Mouse (Mus musculus): Measurements from ENCODE around the gene Hs3st2. TPM values are rescaled to one million over a fixed set of nuclear protein-coding genes. Genes with fewer than 3 reads are reported as not detected.
"Not testable (repeated sequence)": the region's sequence is repeated elsewhere in the genome, so short reads cannot be mapped to it uniquely, and the experiment has no call there.

Gene Hs3st2
- polyA plus RNA-seq (2016; fragmentation: Nextera tagmentation; extraction: Ambion mirVana): 6.3 and 6.5 TPM in 2 replicates

GRCm38 (mm10) chr7:121391225-121391983 lies at the start of gene Hs3st2:
TSS of gene Hs3st2 (plus strand) at chr7:121391859.
- Histone ChIP-seq H3K4me2 (replicated peaks) (peak within 1 kb of the TSS; percentile 67), H3K27ac (no peak within 1 kb of the TSS), H3K27me3 (replicated peaks) (peaks cover 48% of the 10 kb centered on the region), H3K36me3 (no peaks in the 10 kb centered on the region), H3K9ac (peak within 1 kb of the TSS; percentile 26; the same call in 1 of the 2 replicates), H3K4me3 (peak within 1 kb of the TSS; percentile 36), H3K4me1 (peaks cover 17% of the 10 kb centered on the region; the same call in 1 of the 2 replicates), H3K9me3 (no peaks in the 10 kb centered on the region)
- peak; percentile 57 for ATAC-seq (ENCODE audit: low FRiP score, low read depth)
- 3% methylated on average over 22 of the region's 22 CpGs for WGBS

- no peak for ATAC-seq (ENCODE audit: low FRiP score, low read depth)
- Histone ChIP-seq H3K27me3 (replicated peaks) (no peaks in the 10 kb centered on the region), H3K36me3 (no peaks in the 10 kb centered on the region), H3K4me2 (replicated peaks) (no peak overlapping the region), H3K4me3 (no peak overlapping the region), H3K9ac (no peak overlapping the region), H3K9me3 (no peaks in the 10 kb centered on the region), H3K27ac (no peak overlapping the region), H3K4me1 (no peaks in the 10 kb centered on the region)
- 79% methylated on average over 3 of the region's 3 CpGs for WGBS
Measured at GRCm38 (mm10) chr7:121348284-121348963, 43.2 kb upstream of the Hs3st2 start.

- H3K9ac ChIP-seq: no peak overlapping the region
- 89% methylated on average over 2 of the region's 2 CpGs for WGBS
- no peak overlapping the region for H3K4me2 ChIP-seq (replicated peaks)
- H3K4me1 ChIP-seq: no peaks in the 10 kb centered on the region
- no peak overlapping the region for H3K27ac ChIP-seq
- no peaks in the 10 kb centered on the region for H3K36me3 ChIP-seq
- no peaks in the 10 kb centered on the region for H3K27me3 ChIP-seq (replicated peaks)
- H3K9me3 ChIP-seq: no peaks in the 10 kb centered on the region
- ATAC-seq (ENCODE audit: low FRiP score, low read depth): no peak
- H3K4me3 ChIP-seq: no peak overlapping the region
Measured at GRCm38 (mm10) chr7:121351688-121352087, 40.0 kb upstream of the Hs3st2 start.

GRCm38 (mm10) chr7:121361448-121361847 lies 30.2 kb upstream of the Hs3st2 start:
- H3K9ac ChIP-seq; ATAC-seq (ENCODE audit: low FRiP score, low read depth); H3K27me3 ChIP-seq (replicated peaks); H3K36me3 ChIP-seq; H3K4me2 ChIP-seq (replicated peaks); H3K9me3 ChIP-seq; H3K27ac ChIP-seq; H3K4me3 ChIP-seq; H3K4me1 ChIP-seq: not testable (repeated sequence)
- 89% methylated on average over 6 of the region's 6 CpGs for WGBS

DNA sequence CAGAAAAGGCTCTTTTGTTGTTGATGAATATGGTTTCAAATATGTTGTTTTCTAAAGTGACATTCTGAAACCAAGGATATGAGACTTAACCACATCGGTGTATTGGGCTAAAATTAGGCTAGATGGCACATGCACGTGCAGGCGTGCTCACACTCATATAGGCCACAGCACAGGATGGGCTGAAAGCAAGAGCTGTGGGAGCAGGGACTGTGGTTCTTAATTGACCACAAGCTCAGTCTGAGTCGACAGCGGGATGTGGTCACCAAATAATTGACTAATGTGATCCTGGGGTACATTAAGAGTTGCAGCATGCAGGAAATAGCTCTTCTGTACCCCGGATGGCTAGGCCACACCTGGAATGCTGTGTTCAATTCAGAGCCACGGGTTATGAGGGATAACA lies 26.1 kb upstream of the Hs3st2 start:
- Histone ChIP-seq H3K4me1 (no peaks in the 10 kb centered on the region), H3K27me3 (replicated peaks) (no peaks in the 10 kb centered on the region), H3K4me3 (no peak overlapping the region), H3K9ac (no peak overlapping the region), H3K36me3 (no peaks in the 10 kb centered on the region), H3K9me3 (no peaks in the 10 kb centered on the region), H3K27ac (no peak overlapping the region), H3K4me2 (replicated peaks) (no peak overlapping the region)
- WGBS: 89% methylated on average over 7 of the region's 7 CpGs
- no peak for ATAC-seq (ENCODE audit: low FRiP score, low read depth)

DNA sequence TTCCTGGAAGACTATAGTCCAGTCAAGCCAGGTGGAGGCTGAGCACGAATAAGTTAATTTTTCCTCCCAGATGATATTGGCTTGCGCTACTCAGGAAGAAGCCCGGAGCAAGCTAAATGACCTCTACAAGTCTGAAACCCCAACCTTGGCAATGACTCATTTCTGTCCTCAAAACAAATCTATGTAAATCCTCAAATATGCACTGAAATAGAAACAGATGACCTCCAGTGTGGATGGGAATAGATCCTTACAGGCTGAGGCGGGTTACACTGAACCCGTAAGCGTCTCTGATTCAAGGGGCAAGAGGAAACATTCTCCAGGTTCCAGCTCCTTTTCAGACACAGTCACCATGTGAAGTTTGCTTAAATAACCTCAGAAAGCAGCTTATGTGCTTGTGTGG lies 24.5 kb upstream of the Hs3st2 start:
- H3K36me3 ChIP-seq: no peaks in the 10 kb centered on the region
- H3K27me3 ChIP-seq (replicated peaks): no peaks in the 10 kb centered on the region
- WGBS: 93% methylated on average over 6 of the region's 6 CpGs
- no peaks in the 10 kb centered on the region for H3K4me1 ChIP-seq
- no peaks in the 10 kb centered on the region for H3K9me3 ChIP-seq
- ATAC-seq (ENCODE audit: low FRiP score, low read depth): no peak
- no peak overlapping the region for H3K9ac ChIP-seq
- H3K4me3 ChIP-seq: no peak overlapping the region
- no peak overlapping the region for H3K4me2 ChIP-seq (replicated peaks)
- H3K27ac ChIP-seq: no peak overlapping the region

GRCm38 (mm10) chr7:121371990-121372389 lies 19.7 kb upstream of the Hs3st2 start:
- no peak overlapping the region for H3K9ac ChIP-seq
- no peaks in the 10 kb centered on the region for H3K4me1 ChIP-seq
- H3K27me3 ChIP-seq (replicated peaks): no peaks in the 10 kb centered on the region
- no peaks in the 10 kb centered on the region for H3K36me3 ChIP-seq
- no peak overlapping the region for H3K27ac ChIP-seq
- H3K9me3 ChIP-seq: no peaks in the 10 kb centered on the region
- H3K4me2 ChIP-seq (replicated peaks): no peak overlapping the region
- ATAC-seq (ENCODE audit: low FRiP score, low read depth): no peak
- WGBS: 90% methylated on average over 7 of the region's 7 CpGs
- no peak overlapping the region for H3K4me3 ChIP-seq

GRCm38 (mm10) chr7:121375456-121375855 lies 16.2 kb upstream of the Hs3st2 start:
- Histone ChIP-seq H3K27ac (no peak overlapping the region), H3K36me3 (no peaks in the 10 kb centered on the region), H3K4me3 (no peak overlapping the region), H3K9me3 (no peaks in the 10 kb centered on the region), H3K4me2 (replicated peaks) (no peak overlapping the region), H3K4me1 (no peaks in the 10 kb centered on the region), H3K27me3 (replicated peaks) (no peaks in the 10 kb centered on the region), H3K9ac (no peak overlapping the region)
- ATAC-seq (ENCODE audit: low FRiP score, low read depth): no peak
- 62% methylated on average over 6 of the region's 6 CpGs for WGBS

- Histone ChIP-seq H3K27me3 (replicated peaks) (no peaks in the 10 kb centered on the region), H3K36me3 (no peaks in the 10 kb centered on the region), H3K4me2 (replicated peaks) (no peak overlapping the region), H3K4me1 (no peaks in the 10 kb centered on the region), H3K9ac (no peak overlapping the region), H3K4me3 (no peak overlapping the region), H3K9me3 (no peaks in the 10 kb centered on the region), H3K27ac (no peak overlapping the region)
- WGBS: 78% methylated on average over 4 of the region's 4 CpGs
- ATAC-seq (ENCODE audit: low FRiP score, low read depth): no peak
Measured at GRCm38 (mm10) chr7:121378942-121379341, 12.7 kb upstream of the Hs3st2 start.

GRCm38 (mm10) chr7:121391984-121392739 lies 503 bp downstream of the Hs3st2 start:
- Histone ChIP-seq H3K4me3 (peak overlapping the region; percentile 36), H3K9me3 (no peaks in the 10 kb centered on the region), H3K4me2 (replicated peaks) (peak overlapping the region; percentile 67), H3K9ac (peak overlapping the region; percentile 26; the same call in 1 of the 2 replicates), H3K4me1 (peaks cover 17% of the 10 kb centered on the region; the same call in 1 of the 2 replicates), H3K36me3 (no peaks in the 10 kb centered on the region), H3K27me3 (replicated peaks) (peaks cover 48% of the 10 kb centered on the region), H3K27ac (no peak overlapping the region)
- ATAC-seq (ENCODE audit: low FRiP score, low read depth): peak; percentile 57; the same call in 1 of the 2 replicates
- 2% methylated on average over 72 of the region's 72 CpGs for WGBS

GRCm38 (mm10) chr7:121392740-121392993 lies 1.0 kb downstream of the Hs3st2 start:
- ATAC-seq (ENCODE audit: low FRiP score, low read depth): peak; percentile 29; the same call in 1 of the 2 replicates
- no peak overlapping the region for H3K27ac ChIP-seq
- peak overlapping the region; percentile 67 for H3K4me2 ChIP-seq (replicated peaks)
- H3K9ac ChIP-seq: peak overlapping the region; percentile 26; the same call in 1 of the 2 replicates
- no peaks in the 10 kb centered on the region for H3K9me3 ChIP-seq
- H3K36me3 ChIP-seq: no peaks in the 10 kb centered on the region
- H3K4me3 ChIP-seq: peak overlapping the region; percentile 36
- peaks cover 48% of the 10 kb centered on the region for H3K27me3 ChIP-seq (replicated peaks)
- H3K4me1 ChIP-seq: peaks cover 17% of the 10 kb centered on the region; the same call in 1 of the 2 replicates
- 1% methylated on average over 28 of the region's 28 CpGs for WGBS

DNA sequence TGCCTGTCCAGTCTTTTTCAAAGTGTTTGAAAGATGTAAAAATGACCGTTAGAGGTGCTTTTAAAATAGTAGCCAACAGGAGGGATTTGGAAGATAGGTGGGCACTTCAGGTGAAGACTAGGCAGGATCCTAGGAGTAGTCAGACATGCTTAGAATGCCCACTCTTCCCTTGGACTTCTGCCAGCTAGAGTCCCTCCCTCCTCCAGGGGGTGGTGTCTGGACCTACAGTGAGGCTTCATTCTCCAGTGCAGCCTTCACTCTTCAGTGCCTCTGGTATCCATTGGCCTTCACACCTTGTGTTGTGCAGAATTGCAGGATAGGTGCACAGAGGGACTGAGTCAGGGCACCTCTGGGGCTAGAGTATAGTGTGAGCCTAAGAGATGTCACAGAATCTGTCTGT lies 2.2 kb downstream of the Hs3st2 start:
- Histone ChIP-seq H3K27ac (no peak overlapping the region), H3K27me3 (replicated peaks) (peaks cover 48% of the 10 kb centered on the region), H3K36me3 (no peaks in the 10 kb centered on the region), H3K4me1 (peaks cover 17% of the 10 kb centered on the region; the same call in 1 of the 2 replicates), H3K4me2 (replicated peaks) (no peak overlapping the region; the same call in 1 of the 2 replicates), H3K9ac (no peak overlapping the region), H3K9me3 (no peaks in the 10 kb centered on the region), H3K4me3 (no peak overlapping the region)
- WGBS: 70% methylated on average over 1 of the region's 1 CpGs
- ATAC-seq (ENCODE audit: low FRiP score, low read depth): no peak
